9 mouse cellular contexts compared by ENCODE assay signal in the genomic region with DNA sequence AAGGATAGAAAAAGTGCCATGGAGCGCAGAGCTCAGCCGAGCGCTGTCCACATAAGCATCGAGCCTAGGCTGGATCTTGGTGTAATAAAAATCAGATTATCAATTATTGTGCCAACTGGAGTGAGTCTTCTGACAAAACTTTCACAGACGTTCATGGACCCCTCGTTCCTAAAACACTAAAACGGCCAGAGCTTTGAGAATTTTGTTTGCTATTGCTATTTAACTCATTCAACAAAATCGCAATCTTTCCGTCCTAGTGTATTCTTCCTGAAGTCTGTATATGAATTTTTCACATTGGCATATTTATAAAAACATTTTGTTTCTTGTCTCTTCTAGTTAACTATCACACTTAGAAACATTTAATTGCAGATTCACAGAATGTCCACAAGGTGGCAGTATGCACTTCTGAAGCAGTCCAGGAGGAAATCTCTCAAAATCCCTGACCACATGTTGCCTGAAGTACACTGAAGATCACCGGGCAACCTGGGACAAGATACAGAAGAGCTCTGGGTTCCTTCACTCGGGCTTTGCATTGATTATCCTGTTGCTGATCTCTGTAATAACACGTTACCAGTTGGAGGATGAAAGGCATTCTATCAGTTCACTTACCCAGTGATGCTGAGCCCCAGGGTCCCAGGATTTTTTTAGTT. TPM values are rescaled to one million over a fixed set of nuclear protein-coding genes. Genes with fewer than 3 reads are reported as not detected.
DNase-seq lines count a peak whose midpoint lies in the region; ATAC-seq lines count a peak whose summit lies in the region.
"Had no signal": no experiment of that assay in that cellular context is flagged by ENCODE, and none has a peak within 500 bp of the region (broad histone marks: within the 10 kb centered on the region; RNA-seq: fewer than 3 reads in every experiment).

No protein-coding gene starts in this region.

- DNase-seq in heart, adult 8-10 months (ENCODE audit: low spot score): peak; percentile 8
- no peak for DNase-seq in heart, adult 11 months
- DNase-seq in ES-CJ7 (ENCODE audit: low read depth, low spot score): peak; percentile 67
- DNase-seq in lung, postnatal 10 days: peak; percentile 38
- peak; percentile 61 for DNase-seq in splenic B cell, adult 2 months (ENCODE audit: low read depth, low spot score)
- DNase-seq in spleen, postnatal 36 days (ENCODE audit: low spot score in 2 of 2): no peak

- H3K9ac ChIP-seq in hindbrain, embryonic 12.5 days: no peak overlapping the region
- H3K9ac ChIP-seq: neural tube, embryonic 13.5 days had no signal

- 26% methylated on average over 12 of the region's 12 CpGs for WGBS in hindbrain, embryonic 12.5 days

- H3K36me3 ChIP-seq in hindbrain, embryonic 12.5 days: no peaks in the 10 kb centered on the region
- no peaks in the 10 kb centered on the region for H3K36me3 ChIP-seq in splenic B cell, adult 2 months (ENCODE audit: control insufficient read depth, insufficient read depth, low read length, poor library complexity, severe bottlenecking)
- H3K36me3 ChIP-seq: neural tube, embryonic 13.5 days had no signal

- H3K4me1 ChIP-seq in hindbrain, embryonic 12.5 days: 0 out of 2 replicates have a peak, but pooled peaks cover 3% of the 10 kb centered on the region
- H3K4me1 ChIP-seq: neural tube, embryonic 13.5 days had no signal

- ATAC-seq in common myeloid progenitor, adult 5-6 weeks (replicated peaks; ENCODE audit: low read depth, poor library complexity, severe bottlenecking): peak; percentile 76
- peak; percentile 39; the same call in 1 of the 2 replicates for ATAC-seq in hindbrain, embryonic 12.5 days (ENCODE audit: low FRiP score)

- H3K27ac ChIP-seq in hindbrain, embryonic 12.5 days: no peak overlapping the region
- H3K27ac ChIP-seq: neural tube, embryonic 13.5 days had no signal

- no peaks in the 10 kb centered on the region for H3K9me3 ChIP-seq in hindbrain, embryonic 12.5 days (replicated peaks)
- H3K9me3 ChIP-seq: neural tube, embryonic 13.5 days had no signal

- H3K4me3 ChIP-seq in hindbrain, embryonic 12.5 days: no peak overlapping the region
- H3K4me3 ChIP-seq: neural tube, embryonic 13.5 days had no signal

- H3K4me2 ChIP-seq in hindbrain, embryonic 12.5 days (replicated peaks): no peak overlapping the region

- peaks cover 7% of the 10 kb centered on the region; the same call in 1 of the 2 replicates for H3K27me3 ChIP-seq in hindbrain, embryonic 12.5 days
- H3K27me3 ChIP-seq in splenic B cell, adult 2 months (ENCODE audit: control insufficient read depth, insufficient read depth, low read length, poor library complexity, severe bottlenecking): no peaks in the 10 kb centered on the region

RNA-seq across cellular contexts. Expression of gene Nme8, which starts 1.1 kb away (rescaled TPM):
- not detected for total RNA-seq in heart, adult 8-10 months (2022)
- total RNA-seq in common myeloid progenitor, adult 5-6 weeks (2017): not detected in 2 replicates
- not detected in 2 replicates for polyA plus RNA-seq in hindbrain, embryonic 12.5 days (2016; fragmentation: Nextera tagmentation; extraction: Ambion mirVana)
- polyA plus RNA-seq: neural tube, embryonic 13.5 days had no signal

Comparison
In these comparisons a context has a peak if more than half of its experiments do, and no peak if none do; other contexts are left out.
1. DNase-seq: peak in heart, adult 8-10 months (single experiment), ES-CJ7 (single experiment), lung, postnatal 10 days (single experiment) and splenic B cell, adult 2 months (single experiment); none in heart, adult 11 months (single experiment) and spleen, postnatal 36 days (0 of 2).